Mouse (Mus musculus): ENCODE measurements at regions not wholly inside any gene's neighbourhood (a gene's known extent, or its start where the extent isn't known, plus 50 kb on each side); places are given as distances from the start of the nearest gene placed in this dataset.

DNA sequence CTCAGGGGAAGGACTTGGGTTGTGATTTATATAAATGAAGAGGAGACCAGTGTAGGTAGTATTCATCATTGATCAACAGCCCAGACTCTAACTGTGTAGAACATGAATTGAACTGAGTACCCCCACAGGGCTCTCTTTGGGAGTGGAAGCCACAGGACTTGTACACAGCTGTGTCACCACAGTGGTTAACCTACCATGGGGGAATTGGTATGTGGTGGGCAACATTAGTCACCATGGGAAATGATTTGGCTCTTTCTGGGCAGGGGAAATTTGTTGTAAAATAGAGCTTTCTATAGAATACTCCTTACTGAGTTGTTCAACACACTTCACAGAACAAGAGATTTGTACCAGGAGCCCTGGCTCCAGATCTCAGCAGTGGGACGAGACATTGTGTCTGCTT, 87.3 kb upstream of the Prdm1 start:
- TF ChIP-seq ETS1 (conservative IDR thresholded peaks at IDR 0.05; ENCODE audit: low read depth, low read length): peak; percentile 64
- no peak for TF ChIP-seq MYC (IDR thresholded peaks at IDR 0.05; ENCODE audit: low read depth, low read length)
- TF ChIP-seq CTCF (conservative IDR thresholded peaks at IDR 0.05 in 1 of 2, IDR thresholded peaks at IDR 0.05 in 1 of 2; ENCODE audit: low read depth in 2 of 2, low read length in 2 of 2): no peak
- TF ChIP-seq MAZ (IDR thresholded peaks at IDR 0.05; ENCODE audit: low read depth, low read length): no peak
- no peak for TF ChIP-seq POLR2A (IDR thresholded peaks at IDR 0.05; ENCODE audit: low read depth, low read length)
- TF ChIP-seq RCOR1 (conservative IDR thresholded peaks at IDR 0.05; ENCODE audit: low read depth, low read length): no peak
- no peak for TF ChIP-seq MAX (IDR thresholded peaks at IDR 0.05; ENCODE audit: low read length)
- no peak for TF ChIP-seq ZC3H11A (IDR thresholded peaks at IDR 0.05; ENCODE audit: low read depth, low read length)
- TF ChIP-seq NRF1 (IDR thresholded peaks at IDR 0.05; ENCODE audit: low read depth, low read length): no peak
- no peak for TF ChIP-seq E2F4 (IDR thresholded peaks at IDR 0.05; ENCODE audit: insufficient replicate concordance, low read depth, low read length)
- peak; percentile 52; the same call in 1 of the 2 replicates for TF ChIP-seq BHLHE40 (IDR thresholded peaks at IDR 0.05; ENCODE audit: low read depth, low read length)
- TF ChIP-seq SMC3 (IDR thresholded peaks at IDR 0.05; ENCODE audit: low read depth, low read length): no peak

All from CH12.LX (cell line).